Mouse (Mus musculus) left cerebral cortex, postnatal 36 days (tissue): ENCODE results near the gene Inpp5f. TPM values are rescaled to one million over a fixed set of nuclear protein-coding genes. Genes with fewer than 3 reads are reported as not detected.
"Not testable (repeated sequence)": the region's sequence is repeated elsewhere in the genome, so short reads cannot be mapped to it uniquely, and the experiment has no call there.

ENCODE experiments used
- DNase-seq, 2 experiments: peaks; one replicate each; pipeline ENCODE4 v3.0.0; 2021 to 2022; ENCODE audit warnings: low spot score in 2 of 2, mixed read lengths in 1 of 2
- intact Hi-C: fragments of 180-260 bp; cut with DNase I; formaldehyde crosslinking; loops from one replicate; pipeline ENCODE4 v1.15.1; 2025
- total RNA-seq, 2 experiments: library from RNA; stranded (reverse); gene quantifications; 2 replicates each; pipeline ENCODE4 v1.2.3; 2021

Inpp5f gene
- total RNA-seq = 10 to 100 TPM; 88.9 to 94.6 TPM

GRCm38 (mm10) chr7:128610897-128611798 is at the start of gene Inpp5f:
Gene Inpp5f (plus strand): TSS chr7:128611328.
- peak; percentile 91 to 94 for DNase-seq
- intact Hi-C loops = loop anchor here (5.0 kb wide), 1 partner anchor 59 kb away; no protein-coding TSS in a partner anchor

DNA sequence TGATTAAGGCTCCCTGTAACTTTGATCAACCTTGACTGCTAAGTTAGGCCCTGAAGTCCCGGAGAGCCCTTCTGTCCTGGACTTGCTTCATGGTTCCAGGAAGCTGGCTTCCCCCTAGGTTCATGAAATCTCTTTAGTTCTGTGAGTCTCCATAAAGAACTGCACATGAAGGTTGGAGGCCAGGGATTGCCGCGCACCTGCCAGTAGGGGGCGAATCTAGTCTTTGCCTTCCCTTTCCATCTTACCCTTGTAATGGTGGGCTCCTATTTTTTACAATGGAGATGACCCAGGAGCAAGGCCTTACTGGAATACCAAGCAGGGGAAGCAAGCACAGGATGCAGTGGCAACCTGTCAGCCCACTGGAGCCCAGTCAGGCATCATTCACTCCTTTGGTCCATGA is 47.8 kb upstream of the Inpp5f start:
- intact Hi-C loops = no loop called here
- DNase-seq = no peak

- DNase-seq = no peak
- intact Hi-C loops = no loop called here
These were observed 44.8 kb upstream of the Inpp5f start for GRCm38 (mm10) chr7:128566311-128566710.

GRCm38 (mm10) chr7:128567561-128568244 is 43.4 kb upstream of the Inpp5f start:
- intact Hi-C loops = no loop called here
- DNase-seq = no peak

DNA sequence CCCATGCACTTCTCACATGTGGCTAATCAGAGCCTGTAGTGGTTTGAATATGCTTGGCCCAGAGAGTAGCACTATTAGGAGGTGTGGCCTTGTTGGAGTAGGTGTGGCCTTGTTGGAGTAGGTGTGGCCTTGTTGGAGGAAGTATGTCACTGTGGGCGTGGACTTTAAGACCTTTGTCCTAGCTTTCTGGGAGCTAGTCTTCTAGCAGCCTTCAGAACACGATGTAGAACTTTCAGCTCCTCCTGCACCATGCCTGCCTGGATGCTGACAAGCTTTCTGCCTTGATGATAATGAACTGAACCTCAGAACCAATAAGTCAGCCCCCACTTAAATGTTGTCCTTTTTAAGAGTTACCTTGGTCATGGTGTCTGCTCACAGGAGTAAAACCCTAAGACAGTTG is 41.7 kb upstream of the Inpp5f start:
- intact Hi-C loops = not testable (repeated sequence)

DNA sequence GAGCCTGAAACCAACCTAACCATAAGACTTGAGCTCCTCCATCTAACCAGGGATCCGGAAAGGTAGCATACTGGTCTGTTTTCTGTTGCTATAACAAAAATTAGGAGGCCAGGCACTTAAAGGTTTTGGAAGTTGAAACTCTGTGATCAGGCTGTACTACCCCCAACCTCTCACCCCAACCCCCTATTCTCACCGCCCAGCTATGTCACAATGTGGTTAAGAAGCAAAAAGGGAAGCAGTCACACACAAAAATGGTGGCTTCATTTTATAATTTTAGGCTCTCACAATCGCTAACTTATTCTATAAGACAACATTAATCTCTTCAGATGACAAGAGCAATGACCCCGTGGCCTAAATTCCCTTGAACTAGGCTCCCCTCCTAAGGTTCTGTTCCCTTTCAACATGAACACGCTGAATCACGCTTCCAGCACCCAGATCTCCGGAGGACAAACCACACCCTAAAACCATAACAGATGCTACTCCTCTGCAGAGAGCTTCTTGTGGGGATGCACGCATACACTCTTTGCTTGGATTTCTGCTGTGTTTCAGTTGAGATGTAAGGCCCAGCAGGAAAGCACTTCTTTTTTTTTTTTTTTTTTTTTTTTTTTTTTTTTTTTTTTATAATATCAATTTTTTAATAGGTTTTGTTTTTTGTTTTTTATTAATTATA is 41.0 kb upstream of the Inpp5f start:
- intact Hi-C loops = no loop called here
- no peak for DNase-seq

More for the DNA sequence above, 41.7 kb upstream of the Inpp5f start:
- DNase-seq = not testable (repeated sequence)

- intact Hi-C loops, DNase-seq: not testable (repeated sequence)
These were observed 40.5 kb upstream of the Inpp5f start for GRCm38 (mm10) chr7:128570657-128571056.

GRCm38 (mm10) chr7:128572030-128572429 is 39.1 kb upstream of the Inpp5f start:
- no peak for DNase-seq
- intact Hi-C loops = no loop called here

- DNase-seq = no peak
- intact Hi-C loops = no loop called here
These were observed 35.9 kb upstream of the Inpp5f start for GRCm38 (mm10) chr7:128575211-128575610.

DNA sequence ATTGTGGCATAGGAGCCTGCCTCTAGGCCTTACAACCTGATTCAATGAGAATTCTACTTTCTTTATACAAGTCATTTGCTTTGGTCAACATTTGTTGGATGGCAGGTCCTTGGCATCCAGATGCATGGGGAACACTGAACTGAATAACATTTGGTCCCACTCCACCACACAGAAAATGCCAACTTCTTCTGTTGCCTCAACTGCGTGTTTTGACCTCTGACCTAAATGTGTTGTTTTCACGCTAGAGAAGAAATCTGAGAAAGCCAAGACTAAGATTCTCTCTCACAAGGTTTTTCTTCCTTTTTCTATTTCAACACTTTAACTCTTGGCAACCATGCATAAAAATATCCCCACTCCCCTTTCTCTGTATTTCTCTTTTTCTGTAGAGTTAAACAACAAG is 35.3 kb upstream of the Inpp5f start:
- intact Hi-C loops = no loop called here

DNA sequence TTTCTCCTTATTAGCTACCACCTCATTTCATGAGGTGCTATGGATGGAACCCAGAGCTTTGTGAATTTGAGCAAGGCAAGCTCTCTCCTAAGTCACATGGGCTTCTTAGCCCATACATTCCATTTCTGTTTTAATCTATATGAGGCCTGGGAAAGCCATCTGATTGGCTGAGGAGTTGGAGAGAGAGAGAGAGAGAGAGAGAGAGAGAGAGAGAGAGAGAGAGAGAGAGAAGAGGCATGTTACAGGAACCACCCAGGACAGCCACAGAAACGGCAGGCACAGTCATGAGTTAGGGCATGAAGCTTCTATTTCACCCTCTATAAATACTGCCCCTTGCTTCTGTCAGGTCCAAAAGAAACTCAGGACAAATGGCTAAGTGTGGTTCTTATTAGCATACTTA is 33.5 kb upstream of the Inpp5f start:
- DNase-seq = no peak
- intact Hi-C loops = no loop called here

More for the DNA sequence above, 35.3 kb upstream of the Inpp5f start:
- no peak for DNase-seq

GRCm38 (mm10) chr7:128578199-128578945 is 32.8 kb upstream of the Inpp5f start:
- intact Hi-C loops = no loop called here
- no peak for DNase-seq

GRCm38 (mm10) chr7:128579381-128579780 is 31.7 kb upstream of the Inpp5f start:
- intact Hi-C loops = no loop called here
- DNase-seq = no peak

GRCm38 (mm10) chr7:128580318-128580717 is 30.8 kb upstream of the Inpp5f start:
- DNase-seq = no peak
- intact Hi-C loops = no loop called here

DNA sequence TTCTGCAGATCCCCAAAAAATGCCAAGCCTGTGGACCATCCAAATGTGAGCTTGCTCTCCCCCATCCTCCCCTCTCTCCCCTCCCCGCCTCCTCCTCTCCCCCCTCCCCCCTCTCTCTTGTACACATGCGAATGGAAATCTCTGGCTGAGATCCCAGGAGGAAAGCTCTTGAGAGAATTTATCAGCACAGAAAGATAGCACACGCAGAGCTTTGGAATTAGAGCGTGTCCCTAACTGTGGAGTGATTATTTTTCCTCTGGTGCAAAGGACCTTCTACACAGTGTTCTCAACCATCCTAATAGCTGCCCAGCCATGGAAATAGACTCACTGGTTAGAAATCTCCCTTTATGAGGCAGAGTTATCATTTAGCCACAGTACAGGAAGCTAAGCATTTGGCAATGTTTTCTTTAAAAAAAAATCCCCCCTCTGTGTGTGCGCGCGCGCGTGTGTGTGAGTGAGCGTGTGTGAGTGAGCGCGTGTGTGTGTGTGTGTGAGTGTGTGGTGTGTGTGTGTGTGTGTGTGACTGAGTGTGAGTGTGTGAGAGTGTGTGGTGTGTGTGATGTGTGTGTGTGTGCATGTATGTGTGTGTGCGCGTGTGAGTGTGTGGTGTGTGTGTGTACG is 29.2 kb upstream of the Inpp5f start:
- no peak for DNase-seq
- intact Hi-C loops = no loop called here

GRCm38 (mm10) chr7:128583213-128583948 is 27.7 kb upstream of the Inpp5f start:
- intact Hi-C loops = no loop called here

GRCm38 (mm10) chr7:128587334-128587933 is 23.7 kb upstream of the Inpp5f start:
- no peak for DNase-seq
- intact Hi-C loops = no loop called here

More at GRCm38 (mm10) chr7:128583213-128583948, 27.7 kb upstream of the Inpp5f start:
- DNase-seq = peak; percentile 63 to 66
